Mouse (Mus musculus): ENCODE measurements around the gene Rrp9. TPM values are rescaled to one million over a fixed set of nuclear protein-coding genes. Genes with fewer than 3 reads are reported as not detected.

Rrp9 gene
- polyA plus RNA-seq, 1 experiment from 2014 or later, result 74.6 TPM

- WGBS, result 85% methylated on average over 18 of the region's 18 CpGs
- Histone ChIP-seq H3K4me3 (no peak overlapping the region), H3K27ac (no peak overlapping the region), H3K9me3 (no peaks in the 10 kb centered on the region), H3K36me3 (peaks cover 73% of the 10 kb centered on the region), H3K4me1 (peaks cover 79% of the 10 kb centered on the region), H3K27me3 (ENCODE audit: insufficient read depth, poor library complexity, severe bottlenecking) (peaks cover 26% of the 10 kb centered on the region)
- DNase-seq (ENCODE audit: low spot score), result no peak
Measured at GRCm38 (mm10) chr9:106460401-106461025, 15.2 kb upstream of the Rrp9 start.

- no peak for DNase-seq (ENCODE audit: low spot score)
- Histone ChIP-seq H3K27ac (no peak overlapping the region), H3K4me1 (peaks cover 79% of the 10 kb centered on the region), H3K4me3 (no peak overlapping the region), H3K36me3 (peaks cover 76% of the 10 kb centered on the region), H3K27me3 (ENCODE audit: insufficient read depth, poor library complexity, severe bottlenecking) (peaks cover 31% of the 10 kb centered on the region), H3K9me3 (no peaks in the 10 kb centered on the region)
- 90% methylated on average over 9 of the region's 9 CpGs for WGBS
Measured at GRCm38 (mm10) chr9:106461026-106461415, 14.7 kb upstream of the Rrp9 start.

- Histone ChIP-seq H3K9me3 (no peaks in the 10 kb centered on the region), H3K4me1 (peaks cover 71% of the 10 kb centered on the region), H3K27me3 (ENCODE audit: insufficient read depth, poor library complexity, severe bottlenecking) (peaks cover 35% of the 10 kb centered on the region), H3K27ac (no peak overlapping the region), H3K36me3 (peaks cover 70% of the 10 kb centered on the region), H3K4me3 (no peak overlapping the region)
- DNase-seq (ENCODE audit: low spot score), result no peak
- 82% methylated on average over 16 of the region's 16 CpGs for WGBS
Measured at GRCm38 (mm10) chr9:106461641-106462429, 13.9 kb upstream of the Rrp9 start.

- Histone ChIP-seq H3K27ac (no peak overlapping the region), H3K36me3 (peaks cover 66% of the 10 kb centered on the region), H3K9me3 (no peaks in the 10 kb centered on the region), H3K4me1 (peaks cover 65% of the 10 kb centered on the region), H3K4me3 (no peak overlapping the region), H3K27me3 (ENCODE audit: insufficient read depth, poor library complexity, severe bottlenecking) (peaks cover 38% of the 10 kb centered on the region)
- DNase-seq (ENCODE audit: low spot score), result no peak
- WGBS, result 93% methylated on average over 12 of the region's 12 CpGs
Measured at GRCm38 (mm10) chr9:106462430-106462800, 13.3 kb upstream of the Rrp9 start.

GRCm38 (mm10) chr9:106463122-106464063, 12.4 kb upstream of the Rrp9 start:
- H3K36me3 ChIP-seq, result peaks cover 60% of the 10 kb centered on the region
- 85% methylated on average over 21 of the region's 21 CpGs for WGBS
- no peak for DNase-seq (ENCODE audit: low spot score)
- peaks cover 38% of the 10 kb centered on the region for H3K27me3 ChIP-seq (ENCODE audit: insufficient read depth, poor library complexity, severe bottlenecking)
- no peaks in the 10 kb centered on the region for H3K9me3 ChIP-seq
- no peak overlapping the region for H3K27ac ChIP-seq
- no peak overlapping the region for H3K4me3 ChIP-seq
- peaks cover 56% of the 10 kb centered on the region for H3K4me1 ChIP-seq

- Histone ChIP-seq H3K36me3 (peaks cover 48% of the 10 kb centered on the region), H3K9me3 (no peaks in the 10 kb centered on the region), H3K27ac (peak overlapping the region; percentile 89), H3K4me3 (peak overlapping the region; percentile 64), H3K27me3 (ENCODE audit: insufficient read depth, poor library complexity, severe bottlenecking) (peaks cover 38% of the 10 kb centered on the region), H3K4me1 (peaks cover 40% of the 10 kb centered on the region)
- 2% methylated on average over 99 of the region's 99 CpGs for WGBS
- no peak for DNase-seq (ENCODE audit: low spot score)
Measured at GRCm38 (mm10) chr9:106464751-106465541, 10.8 kb upstream of the Rrp9 start.

- Histone ChIP-seq H3K4me1 (peaks cover 33% of the 10 kb centered on the region), H3K36me3 (peaks cover 40% of the 10 kb centered on the region), H3K9me3 (no peaks in the 10 kb centered on the region), H3K27ac (peak within 1 kb of the TSS; percentile 89), H3K27me3 (ENCODE audit: insufficient read depth, poor library complexity, severe bottlenecking) (peaks cover 38% of the 10 kb centered on the region), H3K4me3 (peak within 1 kb of the TSS; percentile 64)
- WGBS, result 30% methylated on average over 26 of the region's 26 CpGs
- DNase-seq (ENCODE audit: low spot score), result no peak
Measured at GRCm38 (mm10) chr9:106465571-106466200, 10.1 kb upstream of the Rrp9 start, which contains the start of gene Gpr62. Gpr62 (minus strand) TSS chr9:106465938.

- Histone ChIP-seq H3K4me1 (peaks cover 35% of the 10 kb centered on the region), H3K4me3 (no peak overlapping the region), H3K36me3 (peaks cover 31% of the 10 kb centered on the region), H3K27me3 (ENCODE audit: insufficient read depth, poor library complexity, severe bottlenecking) (peaks cover 42% of the 10 kb centered on the region), H3K27ac (no peak overlapping the region), H3K9me3 (no peaks in the 10 kb centered on the region)
- no peak for DNase-seq (ENCODE audit: low spot score)
- WGBS, result 80% methylated on average over 6 of the region's 6 CpGs
Measured at GRCm38 (mm10) chr9:106466721-106467120, 9.0 kb upstream of the Rrp9 start.

- H3K4me3 ChIP-seq, result no peak overlapping the region
- no peak for DNase-seq (ENCODE audit: low spot score)
- H3K27ac ChIP-seq, result no peak overlapping the region
- peaks cover 45% of the 10 kb centered on the region for H3K4me1 ChIP-seq
- peaks cover 42% of the 10 kb centered on the region for H3K27me3 ChIP-seq (ENCODE audit: insufficient read depth, poor library complexity, severe bottlenecking)
- 89% methylated on average over 7 of the region's 7 CpGs for WGBS
- H3K36me3 ChIP-seq, result peaks cover 21% of the 10 kb centered on the region
- no peaks in the 10 kb centered on the region for H3K9me3 ChIP-seq
Measured at GRCm38 (mm10) chr9:106467746-106468145, 8.0 kb upstream of the Rrp9 start.

- Histone ChIP-seq H3K27ac (no peak overlapping the region), H3K27me3 (ENCODE audit: insufficient read depth, poor library complexity, severe bottlenecking) (peaks cover 34% of the 10 kb centered on the region), H3K9me3 (no peaks in the 10 kb centered on the region), H3K36me3 (peaks cover 7% of the 10 kb centered on the region; the same call in 1 of the 2 replicates), H3K4me1 (peaks cover 48% of the 10 kb centered on the region), H3K4me3 (no peak overlapping the region)
- 73% methylated on average over 6 of the region's 6 CpGs for WGBS
- no peak for DNase-seq (ENCODE audit: low spot score)
Measured at GRCm38 (mm10) chr9:106469317-106469716, 6.4 kb upstream of the Rrp9 start.

GRCm38 (mm10) chr9:106469776-106470175, 6.0 kb upstream of the Rrp9 start:
- DNase-seq (ENCODE audit: low spot score), result no peak
- Histone ChIP-seq H3K4me1 (peaks cover 48% of the 10 kb centered on the region), H3K36me3 (0 out of 2 replicates have a peak, but pooled peaks cover 4% of the 10 kb centered on the region), H3K27ac (no peak overlapping the region), H3K27me3 (ENCODE audit: insufficient read depth, poor library complexity, severe bottlenecking) (peaks cover 30% of the 10 kb centered on the region), H3K9me3 (no peaks in the 10 kb centered on the region), H3K4me3 (no peak overlapping the region)
- 60% methylated on average over 9 of the region's 9 CpGs for WGBS
